Mouse (Mus musculus) frontal cortex, postnatal 36 days (tissue): ENCODE measurements around the gene Fkbpl.

Experiments
- DNase-seq, 2 experiments: peaks; one replicate each; pipeline ENCODE4 v3.0.0; 2022; ENCODE audit warnings: low spot score in 2 of 2

Fkbpl gene

GRCm38 (mm10) chr17:34670235-34670634 is 25.7 kb downstream of the Fkbpl start, which contains the start of gene Tnxb:
Gene Tnxb (plus strand): TSS chr17:34670535.
- no peak for DNase-seq

GRCm38 (mm10) chr17:34671151-34672066 is 26.8 kb downstream of the Fkbpl start:
- DNase-seq: no peak

- no peak for DNase-seq
These were observed 27.8 kb downstream of the Fkbpl start for GRCm38 (mm10) chr17:34672246-34672792.

- no peak for DNase-seq
These were observed 28.6 kb downstream of the Fkbpl start for GRCm38 (mm10) chr17:34673139-34673538.

GRCm38 (mm10) chr17:34674524-34675204 is 30.1 kb downstream of the Fkbpl start:
- DNase-seq: no peak

GRCm38 (mm10) chr17:34675205-34676092 is 30.9 kb downstream of the Fkbpl start:
- no peak for DNase-seq

- no peak for DNase-seq
These were observed 31.5 kb downstream of the Fkbpl start for GRCm38 (mm10) chr17:34676093-34676460.

GRCm38 (mm10) chr17:34676671-34677070 is 32.1 kb downstream of the Fkbpl start:
- DNase-seq: no peak

- no peak for DNase-seq
These were observed 35.6 kb downstream of the Fkbpl start for GRCm38 (mm10) chr17:34680191-34680590.

- no peak for DNase-seq
These were observed 36.1 kb downstream of the Fkbpl start for GRCm38 (mm10) chr17:34680621-34681020.

GRCm38 (mm10) chr17:34681132-34681571 is 36.6 kb downstream of the Fkbpl start:
- no peak for DNase-seq

- DNase-seq: no peak
These were observed 37.4 kb downstream of the Fkbpl start for GRCm38 (mm10) chr17:34681881-34682536.

- no peak for DNase-seq
These were observed 38.6 kb downstream of the Fkbpl start for GRCm38 (mm10) chr17:34683179-34683578.

- no peak for DNase-seq
These were observed 39.2 kb downstream of the Fkbpl start for GRCm38 (mm10) chr17:34683686-34684220.

GRCm38 (mm10) chr17:34684253-34684893 is 39.8 kb downstream of the Fkbpl start:
- DNase-seq: no peak

- no peak for DNase-seq
These were observed 40.9 kb downstream of the Fkbpl start for GRCm38 (mm10) chr17:34685120-34686110.

- no peak for DNase-seq
These were observed 44.3 kb downstream of the Fkbpl start for GRCm38 (mm10) chr17:34688889-34689288.

GRCm38 (mm10) chr17:34690458-34690857 is 45.9 kb downstream of the Fkbpl start:
- DNase-seq: no peak

- DNase-seq: no peak
These were observed 48.3 kb downstream of the Fkbpl start for GRCm38 (mm10) chr17:34692906-34693305.
